Mouse (Mus musculus) gastrocnemius, adult 18-20 months (tissue): ENCODE measurements around the gene Plxnb3. TPM values are rescaled to one million over a fixed set of nuclear protein-coding genes. Genes with fewer than 3 reads are reported as not detected.

ENCODE experiments used
- DNase-seq: peaks from one replicate; pipeline ENCODE4 v3.0.0; 2021; ENCODE audit warnings: low spot score
- total RNA-seq, 2 experiments: library from RNA; stranded (reverse); gene quantifications; 2 replicates each; pipeline ENCODE4 v1.2.3; 2021

Plxnb3 gene
- total RNA-seq, 2 experiments from 2014 or later: 0.68 to 0.69 TPM

- DNase-seq: no peak
These were observed 25.3 kb downstream of the Plxnb3 start for GRCm38 (mm10) chrX:73782227-73782626.

GRCm38 (mm10) chrX:73785666-73786065, 28.8 kb downstream of the Plxnb3 start:
- peak; percentile 6 for DNase-seq

GRCm38 (mm10) chrX:73786364-73787224, 29.7 kb downstream of the Plxnb3 start, which contains the start of the genes Idh3g and Ssr4:
Gene Idh3g (minus strand): TSS chrX:73786897.
Gene Ssr4 (plus strand): TSS chrX:73787028.
- peak; percentile 93 for DNase-seq

- DNase-seq: no peak
These were observed 30.3 kb downstream of the Plxnb3 start for GRCm38 (mm10) chrX:73787225-73787558.

- DNase-seq: no peak
These were observed 31.6 kb downstream of the Plxnb3 start for GRCm38 (mm10) chrX:73788501-73788900.

- no peak for DNase-seq
These were observed 36.1 kb downstream of the Plxnb3 start for GRCm38 (mm10) chrX:73793039-73793438.

GRCm38 (mm10) chrX:73793505-73793904, 36.6 kb downstream of the Plxnb3 start:
- DNase-seq: no peak

GRCm38 (mm10) chrX:73797511-73797910, 40.6 kb downstream of the Plxnb3 start:
- no peak for DNase-seq

GRCm38 (mm10) chrX:73798502-73798901, 41.6 kb downstream of the Plxnb3 start:
- peak; percentile 62 for DNase-seq

- DNase-seq: no peak
These were observed 48.9 kb downstream of the Plxnb3 start for GRCm38 (mm10) chrX:73805814-73806213.

GRCm38 (mm10) chrX:73815072-73815471, 58.2 kb downstream of the Plxnb3 start:
- DNase-seq: no peak

GRCm38 (mm10) chrX:73816596-73817314, 59.9 kb downstream of the Plxnb3 start:
- no peak for DNase-seq

Other genes with a start within 250 kb of the Plxnb3 start
- gene Dusp9, start 117.7 kb upstream of the Plxnb3 start, total RNA-seq: not detected
- 10 to 100 TPM in 1 of 2 experiments, 1 to 10 TPM in 1; 8.6 to 11.6 TPM for gene Pnck, start 97.0 kb upstream of the Plxnb3 start, total RNA-seq
- gene Slc6a8, start 83.9 kb upstream of the Plxnb3 start, total RNA-seq: 100 to 1,000 TPM; 108 to 141 TPM
- gene Bcap31, start 40.9 kb upstream of the Plxnb3 start, total RNA-seq: 10 to 100 TPM; 54.2 to 63.8 TPM
- 10 to 100 TPM; 18.7 to 21.2 TPM for gene Abcd1, start 40.5 kb upstream of the Plxnb3 start, total RNA-seq
- gene Srpk3, start 17.3 kb downstream of the Plxnb3 start, total RNA-seq: 10 to 100 TPM; 34.1 to 35.2 TPM
- 100 to 1,000 TPM; 375 to 389 TPM for gene Idh3g, start 29.8 kb downstream of the Plxnb3 start, total RNA-seq
- 10 to 100 TPM; 70.2 to 76.6 TPM for gene Ssr4, start 29.9 kb downstream of the Plxnb3 start, total RNA-seq
- gene Pdzd4, start 67.9 kb downstream of the Plxnb3 start, total RNA-seq: 1 to 10 TPM in 1 of 2 experiments, under 1 TPM in 1; 0.66 to 1.0 TPM
- gene Avpr2, start 135.0 kb downstream of the Plxnb3 start, total RNA-seq: not detected
- gene L1cam, start 139.0 kb downstream of the Plxnb3 start, total RNA-seq: 1 to 10 TPM; 1.5 to 2.7 TPM
- under 1 TPM; 0.33 to 0.43 TPM for gene Arhgap4, start 164.8 kb downstream of the Plxnb3 start, total RNA-seq
- 10 to 100 TPM; 50.2 to 56.5 TPM for gene Naa10, start 164.9 kb downstream of the Plxnb3 start, total RNA-seq
- 1 to 10 TPM; 1.6 to 2.0 TPM for gene Renbp, start 173.8 kb downstream of the Plxnb3 start, total RNA-seq
- 10 to 100 TPM; 30.2 to 31.9 TPM for gene Hcfc1, start 209.3 kb downstream of the Plxnb3 start, total RNA-seq